Mouse (Mus musculus): ENCODE measurements around the gene Mcm2. TPM values are rescaled to one million over a fixed set of nuclear protein-coding genes. Genes with fewer than 3 reads are reported as not detected.

The Mcm2 gene
- total RNA-seq, 2 experiments from 2014 or later, result 4.6 to 6.5 TPM

DNA sequence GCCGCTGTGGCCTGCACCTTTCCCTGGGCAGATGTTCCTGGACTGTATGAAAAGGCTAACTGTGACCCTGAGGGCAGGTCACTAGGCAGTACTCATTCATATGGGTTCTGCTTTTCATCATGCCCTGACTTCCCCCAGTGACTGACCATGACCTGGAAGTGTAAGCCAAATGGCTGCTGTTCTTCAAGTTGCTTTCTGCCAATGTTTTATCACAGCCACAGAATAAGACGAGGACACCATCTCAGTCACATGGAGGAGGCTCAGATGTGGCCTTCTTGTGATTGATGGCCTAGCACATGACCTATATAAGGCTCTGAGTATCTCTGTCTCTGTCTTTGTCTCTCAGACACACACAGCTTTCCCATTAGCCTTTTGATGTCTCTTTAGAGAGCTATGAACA, 51.0 kb downstream of the Mcm2 start:
- DNase-seq, result no peak

DNA sequence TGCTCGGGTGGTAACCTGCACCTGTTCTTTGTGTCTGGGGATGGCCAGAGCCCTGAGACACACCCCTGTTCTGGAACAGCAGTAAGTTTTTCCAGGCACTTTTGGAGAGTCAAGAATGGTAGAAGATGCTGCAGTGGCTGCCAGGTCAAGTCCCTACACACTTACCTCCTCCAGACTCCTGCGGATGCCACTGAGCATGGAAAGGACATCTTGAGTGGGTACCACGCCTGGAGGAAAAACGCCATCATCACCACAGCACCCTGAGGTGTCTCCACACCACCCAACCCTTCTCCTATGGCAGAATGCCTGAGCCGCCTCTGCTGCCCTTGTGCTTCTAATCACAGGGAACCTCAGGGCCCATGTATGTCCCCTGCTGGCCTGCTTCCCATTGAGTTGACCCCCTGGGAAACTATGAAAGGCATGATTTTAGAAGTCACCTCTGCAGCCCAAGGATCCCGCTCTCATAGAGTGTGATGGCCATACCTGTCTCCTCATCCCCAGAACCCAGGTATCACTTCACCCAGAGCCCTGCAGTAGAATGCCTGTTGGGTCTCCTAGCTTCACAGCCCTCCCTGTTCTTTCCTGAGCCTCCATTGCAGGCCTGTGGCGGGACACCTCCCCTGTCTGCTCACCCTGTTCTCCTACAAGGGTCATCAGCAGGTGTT, 53.5 kb downstream of the Mcm2 start:
- DNase-seq, result no peak

DNA sequence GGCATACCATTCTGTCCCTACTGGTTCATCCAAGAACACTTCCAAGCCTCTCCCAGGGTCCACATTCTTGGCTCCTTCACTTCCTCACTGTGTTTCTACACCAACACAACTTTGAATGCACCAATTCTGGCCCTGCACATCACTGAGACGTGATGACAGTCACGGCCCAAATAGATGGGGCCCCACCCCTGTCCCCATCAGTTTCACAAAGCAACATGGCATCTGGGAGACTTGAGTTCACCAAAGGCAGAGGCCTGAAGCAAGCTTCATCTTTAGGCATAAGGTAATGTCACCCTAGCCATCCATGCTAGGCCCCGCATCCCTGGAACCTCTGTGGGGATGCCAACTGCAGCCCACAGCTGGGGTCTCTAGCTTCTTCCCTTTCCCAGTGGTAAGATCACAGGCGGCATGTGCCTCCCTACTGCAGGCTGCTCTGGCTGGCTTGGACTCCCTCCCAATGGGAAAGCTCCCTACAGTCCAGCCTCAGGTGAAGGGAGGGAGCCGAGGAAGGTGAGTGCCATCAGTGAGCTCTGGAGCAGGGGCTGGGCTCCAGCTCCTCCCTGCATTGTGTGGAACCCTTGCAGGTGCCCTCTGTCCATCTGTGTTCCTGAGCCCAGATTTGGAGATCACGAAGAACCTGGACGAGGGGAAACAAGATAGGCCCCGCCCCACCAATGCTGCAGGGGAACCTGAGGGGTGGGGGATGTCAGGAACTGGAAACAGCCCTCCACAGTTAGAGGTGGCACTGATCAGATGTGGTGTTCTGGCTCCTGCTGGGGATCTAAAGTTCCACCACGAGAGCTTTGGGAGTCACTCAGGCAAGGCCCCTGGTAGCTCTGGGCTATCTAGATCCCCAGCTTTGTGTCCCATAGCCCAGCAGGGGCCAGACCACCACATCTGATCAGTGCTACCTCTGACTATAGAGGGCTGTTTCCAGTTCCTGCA, 54.5 kb downstream of the Mcm2 start:
- DNase-seq, result no peak

DNA sequence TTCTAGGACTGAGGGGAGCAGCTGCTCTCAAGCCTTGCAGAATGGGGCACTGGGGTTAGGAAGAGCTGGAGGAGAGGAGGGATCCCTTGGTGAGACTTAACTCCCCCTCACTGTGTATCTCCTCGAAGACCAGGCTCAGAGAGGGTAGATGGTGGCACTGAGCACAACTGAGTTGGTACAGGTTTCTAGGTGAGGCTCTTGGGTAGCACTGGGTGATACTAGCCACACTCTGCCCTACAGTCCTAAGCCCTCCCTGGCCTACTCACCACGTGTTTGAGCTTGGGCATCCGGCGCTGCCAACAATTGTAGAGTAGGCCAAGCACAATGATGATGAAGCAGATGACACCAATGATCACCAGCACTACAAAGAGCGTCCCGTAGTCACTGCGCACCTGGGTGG, 55.3 kb downstream of the Mcm2 start:
- no peak for DNase-seq

DNA sequence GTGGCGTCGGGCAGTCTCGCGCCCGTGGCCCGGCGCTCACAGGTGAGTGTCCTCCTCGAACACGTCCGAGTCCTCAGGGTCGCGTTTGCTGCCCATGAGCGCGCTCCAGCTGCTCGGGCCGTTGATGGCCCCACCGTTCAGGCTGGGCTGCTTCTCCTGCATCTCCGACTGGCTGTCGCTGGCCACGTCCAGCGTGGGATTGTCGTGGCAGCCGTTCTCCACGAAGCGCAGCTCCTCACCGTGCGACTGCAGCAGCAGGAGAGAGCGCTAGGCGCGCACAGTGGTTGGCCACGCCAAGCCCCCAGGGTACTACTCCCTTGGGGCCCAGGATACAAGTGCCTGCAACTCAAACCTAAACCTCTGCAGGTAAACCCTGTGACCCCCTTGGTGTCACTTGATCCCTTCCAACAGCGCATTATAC, 55.8 kb downstream of the Mcm2 start:
- no peak for DNase-seq

GRCm38 (mm10) chr6:88841781-88842689, 56.5 kb downstream of the Mcm2 start, which contains the start of gene Abtb1:
TSS of gene Abtb1 (minus strand) at chr6:88841984.
- DNase-seq, result peak; percentile 100

GRCm38 (mm10) chr6:88841514-88841780, 57.1 kb downstream of the Mcm2 start:
- DNase-seq, result no peak

DNA sequence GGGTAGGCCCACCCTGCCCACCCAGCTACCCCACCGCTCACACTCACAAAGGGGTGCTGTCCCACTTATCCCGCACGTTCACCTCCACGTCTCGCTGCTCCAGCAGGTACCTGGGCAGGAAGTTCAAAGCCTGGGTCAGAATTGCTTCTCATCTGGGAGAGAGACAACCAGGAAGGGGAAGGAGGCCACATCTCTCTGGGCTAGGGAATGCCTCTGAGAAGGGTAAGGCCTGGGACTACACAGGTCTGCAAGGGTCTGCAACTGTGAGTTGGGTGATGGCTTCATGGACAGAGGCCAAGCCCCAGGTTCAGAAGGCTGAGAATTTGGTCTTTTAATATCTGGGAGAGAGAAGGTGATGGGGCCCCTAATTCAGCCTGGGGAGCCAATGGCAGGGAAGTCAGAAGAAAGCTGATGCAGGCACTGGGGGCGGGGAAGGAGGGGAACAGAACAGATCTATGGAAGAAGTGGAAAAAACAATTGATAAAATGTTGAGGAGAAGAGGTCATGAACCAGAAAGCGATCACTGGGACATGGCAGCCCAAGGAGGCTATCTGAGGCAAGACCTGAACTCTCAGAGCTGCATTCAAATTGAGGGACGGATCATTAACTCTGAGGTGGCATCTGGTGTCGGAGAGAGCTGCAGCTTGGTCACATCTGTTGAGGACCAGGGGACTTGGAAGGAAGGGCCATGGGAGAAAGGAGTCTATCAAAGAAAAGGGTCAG, 57.6 kb downstream of the Mcm2 start:
- no peak for DNase-seq

DNA sequence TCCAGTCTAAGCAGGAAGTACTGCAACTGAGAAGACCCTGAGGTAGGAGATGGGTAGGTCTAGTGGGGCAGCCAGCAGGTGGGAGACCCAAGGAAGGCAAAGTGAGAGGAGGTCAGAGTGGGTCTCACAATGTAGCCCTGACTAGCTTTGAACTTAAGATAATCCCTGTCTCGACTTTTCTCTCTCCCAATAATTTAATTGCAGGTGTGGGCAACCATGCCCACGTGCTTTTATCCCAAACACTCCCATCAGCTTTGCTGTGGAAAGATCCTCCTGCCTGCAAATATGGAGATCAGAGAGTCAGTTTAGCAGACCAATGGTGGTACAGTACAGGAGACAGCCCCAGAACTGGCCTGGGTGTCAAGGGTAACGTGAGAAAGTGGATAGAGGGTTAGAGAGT, 58.4 kb downstream of the Mcm2 start:
- DNase-seq, result no peak

DNA sequence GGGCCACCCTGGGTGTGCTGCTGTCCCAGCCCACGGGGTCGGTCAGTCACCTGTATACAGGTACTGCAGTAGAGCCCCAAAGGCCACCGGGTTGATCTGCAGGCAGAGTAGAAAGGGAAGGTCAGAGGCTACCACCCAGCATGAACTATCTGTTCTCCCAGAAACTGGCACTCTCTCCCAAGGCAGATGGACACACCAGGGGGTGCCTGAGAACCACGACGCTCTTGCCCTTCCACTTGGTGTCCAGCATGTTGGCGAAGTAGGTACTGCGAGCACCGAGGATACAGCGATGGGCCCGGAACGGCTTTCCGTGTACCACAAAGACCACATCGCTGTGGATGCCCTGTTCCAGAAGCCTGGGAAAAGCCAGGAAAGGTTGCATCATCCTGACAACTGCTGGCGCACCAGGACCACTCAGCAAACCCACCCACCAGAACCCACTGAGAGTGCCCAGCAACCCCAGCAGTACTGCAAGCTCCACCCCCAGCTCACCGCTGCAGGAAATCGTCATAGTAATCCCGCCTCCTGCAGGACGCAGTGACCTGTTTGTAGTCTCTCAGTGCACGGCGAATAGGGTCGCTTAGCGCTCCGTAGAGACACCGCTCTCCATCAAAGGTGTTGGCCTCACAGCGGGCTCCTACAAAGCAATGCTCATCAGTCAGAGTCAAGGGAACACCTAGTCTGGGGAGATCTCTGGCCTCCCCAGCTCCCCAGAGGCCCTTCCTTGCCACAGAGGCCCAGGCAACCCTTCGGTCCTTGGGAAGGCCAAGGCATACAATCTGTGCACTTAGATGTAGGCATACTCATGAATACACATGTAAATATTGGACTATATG, 59.2 kb downstream of the Mcm2 start:
- no peak for DNase-seq

DNA sequence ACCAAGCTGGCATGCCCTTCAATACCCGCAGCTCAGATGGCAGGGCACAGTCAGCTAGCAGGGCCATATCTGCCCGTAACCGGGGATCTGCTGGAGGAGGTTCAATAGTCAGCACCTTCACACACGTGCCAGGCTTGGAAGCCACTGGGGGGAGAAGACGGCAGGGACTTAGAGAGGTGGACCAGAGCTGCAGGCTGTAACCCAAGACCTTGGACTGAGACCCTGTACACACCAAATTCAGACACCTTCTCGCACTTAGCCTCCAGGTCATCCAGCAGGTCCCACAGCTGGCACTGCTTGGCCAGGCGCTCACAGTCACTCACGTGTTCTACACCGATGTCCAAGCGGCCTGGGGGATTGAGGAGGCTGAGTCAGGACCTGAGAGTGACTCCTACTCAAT, 60.0 kb downstream of the Mcm2 start:
- DNase-seq, result no peak

- no peak for DNase-seq
These were observed 60.6 kb downstream of the Mcm2 start for GRCm38 (mm10) chr6:88837999-88838398.

DNA sequence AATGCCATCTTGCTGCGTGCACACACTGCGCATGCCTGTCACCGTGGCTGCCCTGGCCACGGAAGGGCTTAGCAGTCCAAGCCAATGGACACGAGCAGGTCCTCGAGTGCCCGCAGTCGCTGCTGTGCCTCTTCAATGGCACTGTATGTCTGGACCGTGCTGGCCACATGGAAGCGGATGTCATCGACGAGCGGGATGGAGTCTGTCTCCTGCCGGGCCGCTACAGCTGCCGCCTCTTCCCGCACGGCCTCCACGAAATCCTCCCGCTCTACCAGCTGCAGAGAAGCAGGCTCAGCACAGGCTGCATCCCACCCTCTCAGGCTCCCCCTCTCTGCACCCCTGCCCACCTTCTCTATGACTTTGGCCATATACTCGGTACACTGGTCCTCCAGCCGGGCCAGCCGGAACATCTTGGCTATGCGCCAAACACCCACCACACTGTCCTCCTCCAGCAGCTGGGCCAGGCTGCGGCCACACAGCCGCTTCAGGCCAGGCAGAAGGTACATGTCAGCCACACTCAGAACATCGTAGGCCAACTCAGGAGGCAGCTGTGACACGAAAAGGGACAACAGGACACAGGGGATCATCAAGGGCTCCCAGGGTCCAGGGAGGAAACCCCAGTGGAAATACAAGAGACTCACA, 62.3 kb downstream of the Mcm2 start:
- DNase-seq, result no peak

- DNase-seq, result no peak
These were observed 63.5 kb downstream of the Mcm2 start for GRCm38 (mm10) chr6:88835047-88835446.

Other genes with a start within 250 kb of the Mcm2 start
- gene Mgll, start 174.4 kb downstream of the Mcm2 start, total RNA-seq (2021), result 10 to 100 TPM; 40.0 to 47.5 TPM
- 10 to 100 TPM; 14.4 to 17.3 TPM for gene Abtb1, start 56.8 kb downstream of the Mcm2 start, total RNA-seq (2021)
- 10 to 100 TPM; 49.4 to 53.0 TPM for gene Podxl2, start 23.7 kb downstream of the Mcm2 start, total RNA-seq (2021)
- 10 to 100 TPM; 23.4 to 46.4 TPM for gene Tpra1, start 3.5 kb upstream of the Mcm2 start, total RNA-seq (2021)

All from gastrocnemius, postnatal 25 days (tissue).